Mouse (Mus musculus) lung, embryonic 16.5 days (tissue): ENCODE measurements around the gene Atp11b. TPM values are rescaled to one million over a fixed set of nuclear protein-coding genes. Genes with fewer than 3 reads are reported as not detected.

ENCODE experiments used
- ATAC-seq: fragments of 200-750 bp; cut with Nextera tagmentation; 2 replicates; pipeline ENCODE4 v1.8.0; 2017; ENCODE audit warnings: low read depth, mild to moderate bottlenecking, moderate library complexity
- H3K27ac ChIP-seq: fragments of 300-500 bp; sonication (generic); 2 replicates; pipeline ENCODE4 v1.5.1; 2014; ENCODE audit warnings: mild to moderate bottlenecking, control low read depth, low read length
- H3K27me3 ChIP-seq: fragments of 300-500 bp; sonication (generic); 2 replicates; pipeline ENCODE4 v1.6.1; 2014; ENCODE audit warnings: low read depth, low read length, mixed read lengths; ENCODE audit not compliant: control insufficient read depth, insufficient read depth
- H3K36me3 ChIP-seq: fragments of 300-500 bp; sonication (generic); 2 replicates; pipeline ENCODE4 v1.6.1; 2014; ENCODE audit warnings: low read length; ENCODE audit not compliant: control insufficient read depth, insufficient read depth
- H3K4me1 ChIP-seq: fragments of 300-500 bp; sonication (generic); replicated peaks from 2 replicates; pipeline ENCODE4 v1.6.1; 2014; ENCODE audit warnings: low read length, mixed read lengths; ENCODE audit not compliant: control insufficient read depth, insufficient read depth
- H3K4me2 ChIP-seq: fragments of 300-500 bp; sonication (generic); 2 replicates; pipeline ENCODE4 v1.6.1; 2014; ENCODE audit warnings: low read depth, low read length, control low read depth
- H3K4me3 ChIP-seq: fragments of 300-500 bp; sonication (generic); 2 replicates; pipeline ENCODE4 v1.5.1; 2014; ENCODE audit warnings: mild to moderate bottlenecking, low read length, control low read depth
- H3K9ac ChIP-seq: fragments of 300-500 bp; sonication (generic); 2 replicates; pipeline ENCODE4 v1.6.1; 2014; ENCODE audit warnings: low read length, control low read depth
- H3K9me3 ChIP-seq: fragments of 300-500 bp; sonication (generic); 2 replicates; pipeline ENCODE4 v1.6.1; 2016; ENCODE audit warnings: low read length; ENCODE audit not compliant: control insufficient read depth
- WGBS: fragments of 180-500 bp; shearing (Covaris S2); extraction: QIAGEN DNeasy Blood & Tissue Kit; methylation state at CpG from one replicate; pipeline ENCODE4 v1.1.7; 2014; 5-methylcytosine and 5-hydroxymethylcytosine counted together
- polyA plus RNA-seq: library from polyadenylated mRNA; unstranded; fragments of >200 nt; fragmentation: Nextera tagmentation; extraction: Ambion mirVana; gene quantifications from 2 replicates; pipeline ENCODE4 v1.2.1, GENCODE M21; 2015

Gene Atp11b
- polyA plus RNA-seq, result 31.7 and 31.9 TPM in 2 replicates

GRCm38 (mm10) chr3:35753825-35754767 is at the start of gene Atp11b:
Gene Atp11b, plus strand, starts transcription at chr3:35754106.
- Histone ChIP-seq H3K4me2 (peak within 1 kb of the TSS; percentile 76), H3K27ac (peak within 1 kb of the TSS; percentile 95), H3K36me3 (no peaks in the 10 kb centered on the region), H3K4me1 (no peaks in the 10 kb centered on the region; the same call in 1 of the 2 replicates), H3K9me3 (no peaks in the 10 kb centered on the region), H3K9ac (peak within 1 kb of the TSS; percentile 90), H3K4me3 (peak within 1 kb of the TSS; percentile 92), H3K27me3 (no peaks in the 10 kb centered on the region)
- peak; percentile 94 for ATAC-seq
- WGBS, result under 1% methylated on average over 70 of the region's 114 CpGs

DNA sequence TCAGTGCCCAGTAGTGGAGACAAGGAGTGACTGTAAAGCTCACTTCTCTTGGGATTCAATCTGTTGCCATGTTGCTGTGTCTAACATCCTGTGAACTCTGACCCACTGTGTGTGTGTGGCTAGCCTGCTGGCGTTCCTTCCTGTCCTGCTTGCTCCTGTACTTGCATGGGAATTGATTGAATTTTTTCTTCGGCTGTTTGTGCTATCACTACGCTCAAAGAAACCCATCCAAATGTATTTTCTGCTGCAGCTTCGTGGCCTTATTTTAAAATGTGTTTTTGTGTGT is 49.6 kb upstream of the Atp11b start:
- Histone ChIP-seq H3K4me1 (no peaks in the 10 kb centered on the region), H3K36me3 (no peaks in the 10 kb centered on the region), H3K4me3 (no peak overlapping the region), H3K9ac (no peak overlapping the region), H3K27me3 (no peaks in the 10 kb centered on the region), H3K27ac (no peak overlapping the region), H3K9me3 (no peaks in the 10 kb centered on the region), H3K4me2 (no peak overlapping the region)
- WGBS, result 66% methylated on average over 4 of the region's 4 CpGs
- no peak for ATAC-seq

GRCm38 (mm10) chr3:35719531-35720205 is 34.2 kb upstream of the Atp11b start:
- 65% methylated on average over 8 of the region's 8 CpGs for WGBS
- ATAC-seq, result no peak
- Histone ChIP-seq H3K27ac (no peak overlapping the region), H3K9ac (no peak overlapping the region), H3K4me2 (no peak overlapping the region), H3K36me3 (no peaks in the 10 kb centered on the region), H3K4me3 (no peak overlapping the region), H3K4me1 (no peaks in the 10 kb centered on the region; the same call in 1 of the 2 replicates), H3K9me3 (no peaks in the 10 kb centered on the region), H3K27me3 (no peaks in the 10 kb centered on the region)

- Histone ChIP-seq H3K4me2 (0 out of 2 replicates have a peak overlapping the region, but pooled peaks have one; percentile 14), H3K4me1 (no peaks in the 10 kb centered on the region; the same call in 1 of the 2 replicates), H3K27me3 (no peaks in the 10 kb centered on the region), H3K9me3 (no peaks in the 10 kb centered on the region), H3K9ac (no peak overlapping the region), H3K36me3 (no peaks in the 10 kb centered on the region), H3K4me3 (no peak overlapping the region), H3K27ac (peak overlapping the region; percentile 86)
- peak; percentile 94 for ATAC-seq
- 34% methylated on average over 3 of the region's 3 CpGs for WGBS
These were observed 33.1 kb upstream of the Atp11b start for GRCm38 (mm10) chr3:35720801-35721200.

DNA sequence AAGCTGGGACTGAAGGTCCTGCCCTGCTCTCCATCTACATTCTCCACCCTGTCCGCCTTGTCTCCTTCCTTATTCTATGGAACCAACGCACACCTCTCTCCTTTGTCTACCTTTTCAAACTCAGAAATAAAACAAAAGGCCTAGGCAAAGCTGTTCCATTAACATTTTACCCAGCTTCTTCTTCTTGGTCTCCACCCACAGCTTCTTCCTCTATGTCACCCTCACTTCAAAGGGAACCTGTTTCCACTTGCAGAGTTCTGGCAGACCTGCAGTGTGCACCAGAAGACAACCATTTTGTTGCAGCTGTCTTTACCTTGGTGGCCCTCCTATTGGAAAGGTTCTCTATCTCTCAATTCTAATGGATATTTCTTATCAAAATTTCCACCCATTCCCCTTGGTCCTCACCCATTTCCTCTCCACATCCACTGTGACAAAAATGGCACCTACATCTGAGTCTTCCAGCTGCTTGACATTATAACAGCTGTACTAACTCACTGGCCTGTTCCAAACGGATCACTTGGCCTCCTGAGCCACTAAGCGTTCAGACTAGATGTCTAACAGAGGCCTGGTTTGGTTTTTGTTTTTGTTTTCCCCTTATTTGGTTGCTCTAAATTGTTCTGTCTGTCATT is 32.0 kb upstream of the Atp11b start:
- 56% methylated on average over 4 of the region's 4 CpGs for whole genome bisulfite sequencing
- no peak overlapping the region; the same call in 1 of the 2 replicates for H3K27ac ChIP-seq
- no peaks in the 10 kb centered on the region for H3K9me3 ChIP-seq
- H3K27me3 ChIP-seq, result no peaks in the 10 kb centered on the region
- no peak overlapping the region for H3K9ac ChIP-seq
- no peaks in the 10 kb centered on the region; the same call in 1 of the 2 replicates for H3K4me1 ChIP-seq
- no peak for ATAC-seq
- H3K36me3 ChIP-seq, result no peaks in the 10 kb centered on the region
- H3K4me2 ChIP-seq, result no peak overlapping the region
- no peak overlapping the region for H3K4me3 ChIP-seq

GRCm38 (mm10) chr3:35722811-35723210 is 31.1 kb upstream of the Atp11b start:
- H3K4me1 ChIP-seq, result no peaks in the 10 kb centered on the region; the same call in 1 of the 2 replicates

GRCm38 (mm10) chr3:35723586-35724322 is 30.2 kb upstream of the Atp11b start:
- Histone ChIP-seq H3K4me3 (no peak overlapping the region), H3K36me3 (no peaks in the 10 kb centered on the region), H3K27me3 (no peaks in the 10 kb centered on the region), H3K27ac (no peak overlapping the region), H3K9ac (no peak overlapping the region), H3K4me2 (no peak overlapping the region), H3K9me3 (no peaks in the 10 kb centered on the region), H3K4me1 (no peaks in the 10 kb centered on the region; the same call in 1 of the 2 replicates)
- ATAC-seq, result no peak
- 45% methylated on average over 9 of the region's 9 CpGs for WGBS

More at GRCm38 (mm10) chr3:35722811-35723210, 31.1 kb upstream of the Atp11b start:
- Histone ChIP-seq H3K36me3 (no peaks in the 10 kb centered on the region), H3K9ac (no peak overlapping the region), H3K27ac (no peak overlapping the region), H3K9me3 (no peaks in the 10 kb centered on the region), H3K27me3 (no peaks in the 10 kb centered on the region), H3K4me2 (no peak overlapping the region), H3K4me3 (no peak overlapping the region)
- ATAC-seq, result no peak
- WGBS, result 85% methylated on average over 7 of the region's 7 CpGs

DNA sequence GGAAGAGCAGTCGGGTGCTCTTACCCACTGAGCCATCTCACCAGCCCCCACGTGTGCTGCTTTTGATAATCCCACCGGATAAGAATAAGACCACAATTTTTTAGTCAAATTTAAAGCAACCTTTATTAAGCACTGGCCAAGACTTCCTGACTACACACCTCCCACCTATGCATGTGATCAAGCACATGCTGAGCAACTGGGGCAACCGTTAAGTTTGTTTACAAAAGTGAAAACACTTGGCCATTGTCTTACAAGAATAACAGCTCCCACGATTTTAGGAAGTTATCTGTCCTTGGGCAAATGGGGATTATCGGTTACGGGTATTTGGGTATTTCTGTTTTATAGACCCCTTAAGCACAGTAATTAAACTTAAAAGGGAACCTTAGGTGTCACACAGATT is 28.8 kb upstream of the Atp11b start:
- Histone ChIP-seq H3K4me1 (peaks cover 5% of the 10 kb centered on the region; the same call in 1 of the 2 replicates), H3K27me3 (no peaks in the 10 kb centered on the region), H3K9ac (no peak overlapping the region), H3K4me3 (no peak overlapping the region), H3K27ac (no peak overlapping the region), H3K9me3 (no peaks in the 10 kb centered on the region), H3K36me3 (no peaks in the 10 kb centered on the region), H3K4me2 (no peak overlapping the region)
- WGBS, result 48% methylated on average over 7 of the region's 7 CpGs
- ATAC-seq, result no peak
